Mouse (Mus musculus) lung, postnatal 0 days (tissue): Measurements from ENCODE around the gene Med20. TPM values are rescaled to one million over a fixed set of nuclear protein-coding genes. Genes with fewer than 3 reads are reported as not detected.

Source experiments
- ATAC-seq: fragments of 200-750 bp; cut with Nextera tagmentation; 2 replicates; pipeline ENCODE4 v1.8.0; 2017; ENCODE audit warnings: moderate library complexity
- DNase-seq: peaks from one replicate; pipeline ENCODE4 v3.0.0-alpha.2; 2016; ENCODE audit warnings: low spot score
- H3K27ac ChIP-seq: fragments of 300-500 bp; sonication (generic); 2 replicates; pipeline ENCODE4 v1.5.1; 2014; ENCODE audit warnings: antibody characterized with exemption, mild to moderate bottlenecking, low read length, mixed read lengths
- H3K27me3 ChIP-seq: fragments of 300-500 bp; sonication (generic); replicated peaks from 2 replicates; pipeline ENCODE4 v1.6.1; 2014; ENCODE audit warnings: low read length, mixed read lengths; ENCODE audit not compliant: insufficient read depth
- H3K36me3 ChIP-seq: fragments of 300-500 bp; sonication (generic); 2 replicates; pipeline ENCODE4 v1.6.1; 2014; ENCODE audit warnings: low read length, mixed read lengths; ENCODE audit not compliant: insufficient read depth
- H3K4me1 ChIP-seq: fragments of 300-500 bp; sonication (generic); 2 replicates; pipeline ENCODE4 v1.6.1; 2014; ENCODE audit warnings: antibody characterized with exemption, low read depth, low read length, mixed read lengths; ENCODE audit not compliant: insufficient read depth
- H3K4me2 ChIP-seq: fragments of 300-500 bp; sonication (generic); replicated peaks from 2 replicates; pipeline ENCODE4 v1.6.1; 2014; ENCODE audit warnings: low read depth, mild to moderate bottlenecking, low read length, moderate library complexity, mixed read lengths
- H3K4me3 ChIP-seq: fragments of 300-500 bp; sonication (generic); 2 replicates; pipeline ENCODE4 v1.5.1; 2014; ENCODE audit warnings: low read depth, low read length
- H3K9ac ChIP-seq: fragments of 300-500 bp; sonication (generic); replicated peaks from 2 replicates; pipeline ENCODE4 v1.6.1; 2014; ENCODE audit warnings: low read depth, mild to moderate bottlenecking
- H3K9me3 ChIP-seq: fragments of 300-500 bp; sonication (generic); 2 replicates; pipeline ENCODE4 v1.6.1; 2016; ENCODE audit warnings: low read length, mixed read lengths
- CTCF ChIP-seq: IDR thresholded peaks from 2 replicates; pipeline ENCODE4 v1.5.1; 2016; ENCODE audit warnings: antibody characterized with exemption, mild to moderate bottlenecking
- EP300 ChIP-seq: IDR thresholded peaks from 2 replicates; pipeline ENCODE4 v1.6.1; 2016; ENCODE audit warnings: antibody characterized with exemption, mild to moderate bottlenecking, control low read depth
- WGBS: fragments of 180-500 bp; shearing (Covaris S2); extraction: QIAGEN DNeasy Blood & Tissue Kit; methylation state at CpG from one replicate; pipeline ENCODE4 v1.1.7; 2014; 5-methylcytosine and 5-hydroxymethylcytosine counted together
- polyA plus RNA-seq: library from polyadenylated mRNA; unstranded; fragments of >200 nt; fragmentation: Nextera tagmentation; extraction: Ambion mirVana; gene quantifications from 2 replicates; pipeline ENCODE4 v1.2.1, GENCODE M21; 2015

The Med20 gene
- 31.6 and 32.8 TPM in 2 replicates for polyA plus RNA-seq

- Histone ChIP-seq H3K4me1 (peaks cover 16% of the 10 kb centered on the region; the same call in 1 of the 2 replicates), H3K27ac (peak within 1 kb of the TSS; percentile 75), H3K27me3 (no peaks in the 10 kb centered on the region), H3K4me2 (peak within 1 kb of the TSS; percentile 91), H3K9ac (peak within 1 kb of the TSS; percentile 77), H3K4me3 (peak within 1 kb of the TSS; percentile 80), H3K36me3 (no peaks in the 10 kb centered on the region), H3K9me3 (no peaks in the 10 kb centered on the region)
- under 1% methylated on average over 59 of the region's 59 CpGs for WGBS
- DNase-seq (peak; percentile 97), ATAC-seq (peak; percentile 96)
- TF ChIP-seq CTCF (peak; percentile 84), EP300 (peak; percentile 81)
Measured at GRCm38 (mm10) chr17:47610849-47611660, at the start of gene Med20, which contains the start of the genes Bysl and Gm20517. Gene Med20 (plus strand): TSS chr17:47611582. Gene Bysl (minus strand): TSS chr17:47611492. Gene Gm20517 (plus strand): TSS chr17:47611589.

- Histone ChIP-seq H3K4me1 (0 out of 2 replicates have a peak, but pooled peaks cover 3% of the 10 kb centered on the region), H3K27ac (no peak overlapping the region), H3K36me3 (no peaks in the 10 kb centered on the region), H3K9me3 (no peaks in the 10 kb centered on the region), H3K4me3 (no peak overlapping the region), H3K9ac (no peak overlapping the region), H3K4me2 (no peak overlapping the region), H3K27me3 (no peaks in the 10 kb centered on the region)
- no peak for TF ChIP-seq CTCF
- no peak for TF ChIP-seq EP300
- no peak for DNase-seq
- no peak for ATAC-seq
- WGBS: 77% methylated on average over 6 of the region's 6 CpGs
Measured at GRCm38 (mm10) chr17:47562875-47563274, 48.5 kb upstream of the Med20 start.

- WGBS: 84% methylated on average over 5 of the region's 5 CpGs
- no peaks in the 10 kb centered on the region for H3K36me3 ChIP-seq
- ATAC-seq (no peak), DNase-seq (no peak)
- H3K27ac ChIP-seq: no peak overlapping the region
- no peak overlapping the region for H3K4me3 ChIP-seq
- TF ChIP-seq EP300 (no peak), CTCF (no peak)
- H3K9ac ChIP-seq: no peak overlapping the region
- no peaks in the 10 kb centered on the region for H3K27me3 ChIP-seq
- H3K4me2 ChIP-seq: no peak overlapping the region
- H3K4me1 ChIP-seq: 0 out of 2 replicates have a peak, but pooled peaks cover 3% of the 10 kb centered on the region
- H3K9me3 ChIP-seq: no peaks in the 10 kb centered on the region
Measured at GRCm38 (mm10) chr17:47564612-47565011, 46.8 kb upstream of the Med20 start.

GRCm38 (mm10) chr17:47566133-47566532 is 45.2 kb upstream of the Med20 start:
- H3K27ac ChIP-seq: no peak overlapping the region
- ATAC-seq: no peak
- H3K36me3 ChIP-seq: no peaks in the 10 kb centered on the region; the same call in 1 of the 2 replicates
- H3K4me1 ChIP-seq: no peaks in the 10 kb centered on the region
- H3K9me3 ChIP-seq: no peaks in the 10 kb centered on the region
- no peak overlapping the region for H3K9ac ChIP-seq
- H3K4me2 ChIP-seq: no peak overlapping the region
- no peaks in the 10 kb centered on the region for H3K27me3 ChIP-seq
- no peak overlapping the region for H3K4me3 ChIP-seq
- DNase-seq: no peak
- TF ChIP-seq EP300 (no peak), CTCF (no peak)
- WGBS: 55% methylated on average over 2 of the region's 2 CpGs

- Histone ChIP-seq H3K4me1 (no peaks in the 10 kb centered on the region), H3K27me3 (no peaks in the 10 kb centered on the region), H3K27ac (peak overlapping the region; percentile 33; the same call in 1 of the 2 replicates), H3K9ac (no peak overlapping the region), H3K4me2 (no peak overlapping the region), H3K9me3 (no peaks in the 10 kb centered on the region), H3K36me3 (no peaks in the 10 kb centered on the region; the same call in 1 of the 2 replicates), H3K4me3 (no peak overlapping the region)
- 55% methylated on average over 3 of the region's 3 CpGs for WGBS
- ATAC-seq: peak; percentile 80
- TF ChIP-seq CTCF: no peak
- TF ChIP-seq EP300: no peak
- peak; percentile 27 for DNase-seq
Measured at GRCm38 (mm10) chr17:47567271-47567670, 44.1 kb upstream of the Med20 start.

GRCm38 (mm10) chr17:47568389-47568788 is 43.0 kb upstream of the Med20 start:
- TF ChIP-seq EP300 (no peak), CTCF (no peak)
- Histone ChIP-seq H3K9ac (no peak overlapping the region), H3K4me3 (no peak overlapping the region), H3K9me3 (no peaks in the 10 kb centered on the region), H3K36me3 (no peaks in the 10 kb centered on the region; the same call in 1 of the 2 replicates), H3K4me2 (no peak overlapping the region), H3K4me1 (no peaks in the 10 kb centered on the region), H3K27me3 (no peaks in the 10 kb centered on the region), H3K27ac (no peak overlapping the region)
- ATAC-seq (no peak), DNase-seq (no peak)
- 94% methylated on average over 3 of the region's 3 CpGs for WGBS
